Mouse (Mus musculus): ENCODE results near the gene Fbxl17. TPM values are rescaled to one million over a fixed set of nuclear protein-coding genes. Genes with fewer than 3 reads are reported as not detected.

Fbxl17 gene
- polyA plus RNA-seq, 1 experiment, result 9.3 TPM

DNA sequence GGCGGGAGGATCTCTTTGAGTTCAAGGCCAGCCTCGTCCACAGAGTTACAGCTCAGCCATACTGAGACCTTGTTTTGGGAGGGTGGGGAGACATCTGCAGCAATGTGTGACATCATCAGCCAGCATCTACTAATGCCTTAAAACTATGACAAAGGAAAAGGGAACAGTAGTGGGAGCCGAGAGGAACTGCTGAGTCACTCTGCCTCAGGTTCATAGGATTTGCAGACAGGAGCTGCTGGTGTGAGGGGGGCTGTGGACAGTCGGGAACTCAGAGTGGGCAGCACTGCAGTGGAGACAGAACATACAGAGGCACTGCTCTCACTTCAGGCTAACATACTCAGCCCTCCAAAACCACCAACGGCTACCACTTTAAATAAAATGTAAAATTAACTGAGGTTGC lies 77.1 kb downstream of the Fbxl17 start:
- H3K4me2 ChIP-seq (ENCODE audit: low read depth), result no peak overlapping the region
- TF ChIP-seq POLR2AphosphoS2 (IDR thresholded peaks at IDR 0.05; ENCODE audit: insufficient read length, low read depth) (no peak), E2F4 (IDR thresholded peaks at IDR 0.05; ENCODE audit: insufficient read depth) (no peak), TCF3 (IDR thresholded peaks at IDR 0.05; ENCODE audit: insufficient read length, low read depth) (no peak), MAX (IDR thresholded peaks at IDR 0.05; ENCODE audit: low read depth) (no peak), USF1 (IDR thresholded peaks at IDR 0.05; ENCODE audit: low read depth) (no peak), MYOG (IDR thresholded peaks at IDR 0.05; ENCODE audit: control insufficient read depth in 1 of 3, insufficient read depth in 1 of 3, insufficient read length in 2 of 3, low read depth in 2 of 3) (no peak), TCF12 (IDR thresholded peaks at IDR 0.05; ENCODE audit: insufficient read depth, poor library complexity, severe bottlenecking) (no peak)
- no peaks in the 10 kb centered on the region for H3K79me2 ChIP-seq (ENCODE audit: control insufficient read depth, insufficient read depth)
- no peaks in the 10 kb centered on the region for H3K36me3 ChIP-seq (ENCODE audit: control insufficient read depth, insufficient read depth)
- H3ac ChIP-seq (ENCODE audit: control insufficient read depth, insufficient read length), result no peak overlapping the region
- H3K4me3 ChIP-seq, result no peak overlapping the region
- no peaks in the 10 kb centered on the region for H3K27me3 ChIP-seq (ENCODE audit: control insufficient read depth, insufficient read depth, insufficient read length)

DNA sequence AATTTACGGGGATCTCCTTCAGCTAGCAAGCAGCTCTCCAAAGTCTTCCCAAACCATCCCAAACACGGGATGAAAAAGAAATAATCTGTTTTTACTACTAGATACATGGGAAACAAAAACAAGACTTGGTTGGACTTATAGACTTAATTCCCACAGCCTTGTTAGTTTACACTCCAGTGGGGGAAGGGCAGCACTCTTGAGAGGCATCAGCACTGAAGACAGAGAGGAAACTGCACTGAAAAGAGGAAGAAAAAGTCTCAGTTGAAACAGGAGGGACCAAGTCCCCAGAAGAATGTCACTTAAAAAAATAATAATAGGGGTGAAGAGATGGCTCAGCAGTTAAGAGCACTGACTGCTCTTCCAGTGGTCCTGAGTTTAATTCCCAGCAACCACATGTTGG lies 78.0 kb downstream of the Fbxl17 start:
- no peaks in the 10 kb centered on the region for H3K36me3 ChIP-seq (ENCODE audit: control insufficient read depth, insufficient read depth)
- H3K4me2 ChIP-seq (ENCODE audit: low read depth), result no peak overlapping the region
- TF ChIP-seq MAX (IDR thresholded peaks at IDR 0.05; ENCODE audit: low read depth) (no peak), SRF (IDR thresholded peaks at IDR 0.05; ENCODE audit: control insufficient read depth, insufficient read length, low read depth) (no peak), MYOG (IDR thresholded peaks at IDR 0.05; ENCODE audit: control insufficient read depth in 1 of 3, insufficient read depth in 1 of 3, insufficient read length in 2 of 3, low read depth in 2 of 3) (no peak), CEBPB (IDR thresholded peaks at IDR 0.05; ENCODE audit: insufficient read depth, poor library complexity, severe bottlenecking) (no peak), E2F4 (IDR thresholded peaks at IDR 0.05; ENCODE audit: insufficient read depth) (no peak), MYOD1 (IDR thresholded peaks at IDR 0.05; ENCODE audit: control insufficient read depth in 1 of 3, insufficient read length in 2 of 3, low read depth in 2 of 3) (no peak), POLR2AphosphoS2 (IDR thresholded peaks at IDR 0.05; ENCODE audit: insufficient read length, low read depth) (no peak), REST (IDR thresholded peaks at IDR 0.05; ENCODE audit: insufficient read depth, insufficient read length) (no peak)

DNA sequence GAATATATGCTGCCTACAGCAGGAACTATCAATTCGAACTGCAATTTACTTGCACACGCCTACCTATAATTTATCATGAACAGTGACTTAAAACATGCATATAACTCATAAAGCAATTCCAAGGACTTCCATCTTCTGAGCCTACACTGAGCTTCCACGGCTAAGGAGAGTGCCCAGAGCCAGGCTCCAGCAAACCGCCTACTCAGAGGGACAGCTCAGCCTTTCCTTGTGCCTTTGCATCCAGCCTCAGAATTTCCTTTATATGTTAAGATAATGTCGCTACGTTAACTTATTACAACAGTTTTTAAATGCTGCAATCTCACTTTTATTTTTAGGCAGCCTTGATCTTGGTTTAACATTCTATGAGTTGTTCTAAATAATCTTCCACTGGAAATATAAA lies 80.3 kb downstream of the Fbxl17 start:
- Histone ChIP-seq H3K27me3 (ENCODE audit: control insufficient read depth, insufficient read depth, insufficient read length) (no peaks in the 10 kb centered on the region), H3K36me3 (ENCODE audit: control insufficient read depth, insufficient read depth) (no peaks in the 10 kb centered on the region), H3K79me2 (ENCODE audit: control insufficient read depth, insufficient read depth) (no peaks in the 10 kb centered on the region), H3K4me3 (no peak overlapping the region), H3K4me2 (ENCODE audit: low read depth) (no peak overlapping the region), H3ac (ENCODE audit: control insufficient read depth, insufficient read length) (no peak overlapping the region)
- no peak for TF ChIP-seq MAX (IDR thresholded peaks at IDR 0.05; ENCODE audit: low read depth)
- TF ChIP-seq TCF12 (IDR thresholded peaks at IDR 0.05; ENCODE audit: insufficient read depth, poor library complexity, severe bottlenecking), result no peak
- no peak for TF ChIP-seq MYOG (IDR thresholded peaks at IDR 0.05; ENCODE audit: control insufficient read depth in 1 of 3, insufficient read depth in 1 of 3, insufficient read length in 2 of 3, low read depth in 2 of 3)
- TF ChIP-seq REST (IDR thresholded peaks at IDR 0.05; ENCODE audit: insufficient read depth, insufficient read length), result no peak
- no peak for TF ChIP-seq TCF3 (IDR thresholded peaks at IDR 0.05; ENCODE audit: insufficient read length, low read depth)
- TF ChIP-seq POLR2A (IDR thresholded peaks at IDR 0.05; ENCODE audit: insufficient read length, low read depth), result no peak
- no peak for TF ChIP-seq MYOD1 (IDR thresholded peaks at IDR 0.05; ENCODE audit: control insufficient read depth in 1 of 3, insufficient read length in 2 of 3, low read depth in 2 of 3)
- TF ChIP-seq USF1 (IDR thresholded peaks at IDR 0.05; ENCODE audit: low read depth), result no peak

More for the DNA sequence above, 78.0 kb downstream of the Fbxl17 start:
- Histone ChIP-seq H3K4me3 (no peak overlapping the region), H3K79me2 (ENCODE audit: control insufficient read depth, insufficient read depth) (no peaks in the 10 kb centered on the region), H3ac (ENCODE audit: control insufficient read depth, insufficient read length) (no peak overlapping the region), H3K27me3 (ENCODE audit: control insufficient read depth, insufficient read depth, insufficient read length) (no peaks in the 10 kb centered on the region)

DNA sequence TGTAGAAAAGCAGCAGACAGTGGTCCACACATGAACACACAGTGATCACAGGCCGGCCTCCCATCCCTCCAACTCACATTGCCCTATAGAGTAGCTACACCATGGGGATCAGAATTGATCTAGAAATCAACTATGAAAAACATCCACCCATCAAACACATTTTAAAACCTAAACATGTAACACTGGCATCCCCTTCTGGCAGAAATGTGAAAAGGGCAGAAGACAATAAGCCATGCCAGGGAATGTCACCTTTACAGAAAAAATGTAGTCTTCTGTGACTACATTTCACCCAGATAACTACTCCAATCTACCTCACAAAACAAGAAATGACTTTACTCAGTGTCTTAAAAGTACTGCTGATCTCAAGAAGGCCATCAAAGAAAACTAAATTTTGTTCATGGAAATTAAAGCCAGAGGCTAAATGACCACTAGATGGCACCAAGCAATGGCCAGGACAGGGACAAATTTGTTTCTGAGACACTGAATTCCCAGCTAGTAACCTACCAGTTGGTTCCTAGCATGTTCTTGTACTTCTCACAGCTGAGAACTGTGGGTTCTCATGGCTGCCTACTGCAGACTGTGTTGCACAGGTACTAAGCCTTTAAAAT lies 85.7 kb downstream of the Fbxl17 start:
- H3K4me3 ChIP-seq, result no peak overlapping the region
- H3K4me2 ChIP-seq (ENCODE audit: low read depth), result no peak overlapping the region
- H3K79me2 ChIP-seq (ENCODE audit: control insufficient read depth, insufficient read depth), result no peaks in the 10 kb centered on the region
- no peaks in the 10 kb centered on the region for H3K27me3 ChIP-seq (ENCODE audit: control insufficient read depth, insufficient read depth, insufficient read length)
- no peak overlapping the region for H3ac ChIP-seq (ENCODE audit: control insufficient read depth, insufficient read length)
- H3K36me3 ChIP-seq (ENCODE audit: control insufficient read depth, insufficient read depth), result no peaks in the 10 kb centered on the region
- TF ChIP-seq USF1 (IDR thresholded peaks at IDR 0.05; ENCODE audit: low read depth), result no peak
- no peak for TF ChIP-seq MYOG (IDR thresholded peaks at IDR 0.05; ENCODE audit: control insufficient read depth in 1 of 3, insufficient read depth in 1 of 3, insufficient read length in 2 of 3, low read depth in 2 of 3)
- TF ChIP-seq E2F4 (IDR thresholded peaks at IDR 0.05; ENCODE audit: insufficient read depth), result no peak
- no peak for TF ChIP-seq MAX (IDR thresholded peaks at IDR 0.05; ENCODE audit: low read depth)
- no peak for TF ChIP-seq MYOD1 (IDR thresholded peaks at IDR 0.05; ENCODE audit: control insufficient read depth in 1 of 3, insufficient read length in 2 of 3, low read depth in 2 of 3)
- no peak for TF ChIP-seq POLR2AphosphoS2 (IDR thresholded peaks at IDR 0.05; ENCODE audit: insufficient read length, low read depth)
- TF ChIP-seq SRF (IDR thresholded peaks at IDR 0.05; ENCODE audit: control insufficient read depth, insufficient read length, low read depth), result no peak

DNA sequence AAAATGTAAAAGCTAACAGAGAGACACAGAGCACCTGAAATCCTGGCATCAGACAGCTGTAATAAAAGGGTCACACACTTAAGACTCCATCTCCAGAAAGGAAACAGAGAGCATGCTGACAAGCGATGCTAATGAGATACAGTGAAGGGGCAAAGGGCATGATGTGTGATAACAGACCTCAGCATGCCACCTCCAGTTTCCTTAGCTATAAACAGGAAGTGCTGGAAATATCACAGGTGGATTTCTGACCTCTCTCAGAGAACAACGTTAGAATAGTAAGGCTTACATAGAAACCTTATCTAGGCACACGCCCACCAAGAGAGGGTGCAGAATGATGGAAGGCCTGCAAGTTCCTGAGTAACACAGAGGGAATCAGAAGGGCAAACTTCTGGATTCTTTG lies 88.3 kb downstream of the Fbxl17 start:
- Histone ChIP-seq H3K4me2 (ENCODE audit: low read depth) (no peak overlapping the region), H3K27me3 (ENCODE audit: control insufficient read depth, insufficient read depth, insufficient read length) (no peaks in the 10 kb centered on the region), H3K36me3 (ENCODE audit: control insufficient read depth, insufficient read depth) (no peaks in the 10 kb centered on the region), H3K4me3 (no peak overlapping the region), H3ac (ENCODE audit: control insufficient read depth, insufficient read length) (no peak overlapping the region), H3K79me2 (ENCODE audit: control insufficient read depth, insufficient read depth) (no peaks in the 10 kb centered on the region)
- TF ChIP-seq MYOG (IDR thresholded peaks at IDR 0.05; ENCODE audit: control insufficient read depth in 1 of 3, insufficient read depth in 1 of 3, insufficient read length in 2 of 3, low read depth in 2 of 3), result no peak
- no peak for TF ChIP-seq TCF12 (IDR thresholded peaks at IDR 0.05; ENCODE audit: insufficient read depth, poor library complexity, severe bottlenecking)
- no peak for TF ChIP-seq SRF (IDR thresholded peaks at IDR 0.05; ENCODE audit: control insufficient read depth, insufficient read length, low read depth)
- no peak for TF ChIP-seq USF1 (IDR thresholded peaks at IDR 0.05; ENCODE audit: low read depth)
- TF ChIP-seq POLR2AphosphoS2 (IDR thresholded peaks at IDR 0.05; ENCODE audit: insufficient read length, low read depth), result no peak
- no peak for TF ChIP-seq REST (IDR thresholded peaks at IDR 0.05; ENCODE audit: insufficient read depth, insufficient read length)
- no peak for TF ChIP-seq TCF3 (IDR thresholded peaks at IDR 0.05; ENCODE audit: insufficient read length, low read depth)
- TF ChIP-seq MYOD1 (IDR thresholded peaks at IDR 0.05; ENCODE audit: control insufficient read depth in 1 of 3, insufficient read length in 2 of 3, low read depth in 2 of 3), result no peak
- no peak for TF ChIP-seq POLR2A (IDR thresholded peaks at IDR 0.05; ENCODE audit: insufficient read length, low read depth)
- TF ChIP-seq CEBPB (IDR thresholded peaks at IDR 0.05; ENCODE audit: insufficient read depth, poor library complexity, severe bottlenecking), result no peak
- TF ChIP-seq E2F4 (IDR thresholded peaks at IDR 0.05; ENCODE audit: insufficient read depth), result no peak
- TF ChIP-seq MAX (IDR thresholded peaks at IDR 0.05; ENCODE audit: low read depth), result no peak

Measured in myocyte (in vitro differentiated cells).